16 mouse cellular contexts compared by ENCODE assay signal in genomic region chr1:131771440-131771839, GRCm38 (mm10). TPM values are rescaled to one million over a fixed set of nuclear protein-coding genes. Genes with fewer than 3 reads are reported as not detected.
"Had no signal": no experiment of that assay in that cellular context is flagged by ENCODE, and none has a peak within 500 bp of the region (broad histone marks: within the 10 kb centered on the region; RNA-seq: fewer than 3 reads in every experiment).

No protein-coding gene starts in this region.

- ATAC-seq: midbrain, embryonic 16.5 days had no signal

- DNase-seq: kidney, postnatal 25 days; layer of hippocampus, adult 9-11 months; left cerebral cortex, postnatal 4 days; lung, adult 18-20 months; retina, postnatal 1 day; right cerebral cortex, postnatal 4 days; spleen, adult 18-20 months; thymus, adult 18-20 months; thymus, postnatal 14 days had no signal

- H3K9ac ChIP-seq: limb, embryonic 13.5 days; liver, embryonic 14.5 days; midbrain, embryonic 12.5 days; neural tube, embryonic 13.5 days had no signal

- H3K27me3 ChIP-seq: midbrain, embryonic 12.5 days; neural tube, embryonic 13.5 days had no signal

- H3K36me3 ChIP-seq: limb, embryonic 13.5 days; midbrain, embryonic 12.5 days; neural tube, embryonic 13.5 days had no signal

- H3K4me3 ChIP-seq: limb, embryonic 13.5 days; midbrain, embryonic 12.5 days; neural tube, embryonic 13.5 days had no signal

- H3K4me1 ChIP-seq: neural tube, embryonic 13.5 days had no signal

- H3K4me2 ChIP-seq: limb, embryonic 13.5 days; midbrain, embryonic 12.5 days; neural tube, embryonic 13.5 days had no signal

- H3K9me3 ChIP-seq: limb, embryonic 13.5 days; midbrain, embryonic 12.5 days; neural tube, embryonic 13.5 days had no signal

- H3K27ac ChIP-seq: limb, embryonic 13.5 days; liver, embryonic 14.5 days; midbrain, embryonic 12.5 days; neural tube, embryonic 13.5 days had no signal

RNA-seq across cellular contexts. Expression of gene Pm20d1, which starts 25.7 kb away (rescaled TPM):
- total RNA-seq: megakaryocyte-erythroid progenitor cell, adult 5-6 weeks had no signal

RNA-seq across cellular contexts. Expression of gene Slc26a9, which starts 27.6 kb away (rescaled TPM):
- total RNA-seq: megakaryocyte-erythroid progenitor cell, adult 5-6 weeks had no signal
- polyA plus RNA-seq: limb, embryonic 13.5 days; liver, adult 2 months; midbrain, embryonic 12.5 days; neural tube, embryonic 13.5 days had no signal
